Mouse (Mus musculus): Measurements from ENCODE around the gene Dmwd. TPM values are rescaled to one million over a fixed set of nuclear protein-coding genes. Genes with fewer than 3 reads are reported as not detected.
A peak's percentile ranks its signal among the peaks of the same experiment; 100 is the strongest.

Dmwd gene
- polyA plus RNA-seq, 1 experiment = 59.8 TPM

- H3K4me1 ChIP-seq (ENCODE audit: control insufficient read depth, insufficient read depth, low read length) = no peaks in the 10 kb centered on the region
- no peak for DNase-seq
- H3K4me3 ChIP-seq (ENCODE audit: insufficient read depth, low read depth, low read length) = no peak overlapping the region
- no peak overlapping the region for H3K27ac ChIP-seq (ENCODE audit: insufficient read depth, low read depth, low read length)
- no peak for TF ChIP-seq CTCF (conservative IDR thresholded peaks at IDR 0.05; ENCODE audit: insufficient read depth, insufficient read length, low read depth, low read length)
- no peak for TF ChIP-seq POLR2A (IDR thresholded peaks at IDR 0.05; ENCODE audit: low read depth, low read length)
- no peaks in the 10 kb centered on the region for H3K27me3 ChIP-seq (replicated peaks; ENCODE audit: control insufficient read depth, insufficient read depth, low read length)
- no peaks in the 10 kb centered on the region for H3K36me3 ChIP-seq (ENCODE audit: control insufficient read depth, insufficient read depth, low read length)
Observed at GRCm38 (mm10) chr7:19103741-19104140, 27.7 kb downstream of the Dmwd start.

DNA sequence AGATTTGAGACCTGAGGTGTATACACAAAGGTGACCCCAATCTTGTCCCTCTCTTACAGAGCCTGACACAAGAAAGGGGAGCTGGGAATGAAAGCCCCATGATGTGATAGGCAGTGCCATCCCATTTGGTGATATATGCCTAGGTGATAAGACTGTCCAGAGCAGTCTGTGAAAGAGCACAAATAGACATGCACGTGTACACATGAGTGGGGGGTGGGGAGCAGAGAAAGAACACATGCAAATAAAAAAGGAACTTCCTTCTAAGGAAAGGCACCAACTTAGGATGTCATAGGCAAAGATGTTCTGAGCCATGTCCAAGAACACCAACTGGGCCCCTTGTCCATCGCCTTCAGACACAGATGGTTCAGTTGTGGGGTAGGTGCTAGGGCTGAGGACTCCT is 28.5 kb downstream of the Dmwd start:
- Histone ChIP-seq H3K27me3 (replicated peaks; ENCODE audit: control insufficient read depth, insufficient read depth, low read length) (no peaks in the 10 kb centered on the region), H3K27ac (ENCODE audit: insufficient read depth, low read depth, low read length) (no peak overlapping the region), H3K4me1 (ENCODE audit: control insufficient read depth, insufficient read depth, low read length) (no peaks in the 10 kb centered on the region), H3K36me3 (ENCODE audit: control insufficient read depth, insufficient read depth, low read length) (no peaks in the 10 kb centered on the region), H3K4me3 (ENCODE audit: insufficient read depth, low read depth, low read length) (no peak overlapping the region)
- no peak for DNase-seq
- TF ChIP-seq POLR2A (IDR thresholded peaks at IDR 0.05; ENCODE audit: low read depth, low read length) (no peak), CTCF (conservative IDR thresholded peaks at IDR 0.05; ENCODE audit: insufficient read depth, insufficient read length, low read depth, low read length) (no peak)
- 88% methylated on average over 2 of the region's 2 CpGs for whole genome bisulfite sequencing

- no peaks in the 10 kb centered on the region for H3K4me1 ChIP-seq (ENCODE audit: control insufficient read depth, insufficient read depth, low read length)
- no peak overlapping the region for H3K4me3 ChIP-seq (ENCODE audit: insufficient read depth, low read depth, low read length)
- H3K36me3 ChIP-seq (ENCODE audit: control insufficient read depth, insufficient read depth, low read length) = no peaks in the 10 kb centered on the region
- no peak overlapping the region for H3K27ac ChIP-seq (ENCODE audit: insufficient read depth, low read depth, low read length)
- TF ChIP-seq POLR2A (IDR thresholded peaks at IDR 0.05; ENCODE audit: low read depth, low read length) (no peak), CTCF (conservative IDR thresholded peaks at IDR 0.05; ENCODE audit: insufficient read depth, insufficient read length, low read depth, low read length) (no peak)
- no peaks in the 10 kb centered on the region for H3K27me3 ChIP-seq (replicated peaks; ENCODE audit: control insufficient read depth, insufficient read depth, low read length)
- no peak for DNase-seq
- 59% methylated on average over 3 of the region's 3 CpGs for WGBS
Observed at GRCm38 (mm10) chr7:19107436-19107835, 31.4 kb downstream of the Dmwd start.

GRCm38 (mm10) chr7:19109565-19109964 is 33.5 kb downstream of the Dmwd start:
- TF ChIP-seq POLR2A (IDR thresholded peaks at IDR 0.05; ENCODE audit: low read depth, low read length) = no peak
- no peak for TF ChIP-seq CTCF (conservative IDR thresholded peaks at IDR 0.05; ENCODE audit: insufficient read depth, insufficient read length, low read depth, low read length)
- no peak overlapping the region for H3K27ac ChIP-seq (ENCODE audit: insufficient read depth, low read depth, low read length)
- no peak for DNase-seq
- H3K27me3 ChIP-seq (replicated peaks; ENCODE audit: control insufficient read depth, insufficient read depth, low read length) = no peaks in the 10 kb centered on the region
- H3K4me1 ChIP-seq (ENCODE audit: control insufficient read depth, insufficient read depth, low read length) = no peaks in the 10 kb centered on the region
- no peak overlapping the region for H3K4me3 ChIP-seq (ENCODE audit: insufficient read depth, low read depth, low read length)
- no peaks in the 10 kb centered on the region for H3K36me3 ChIP-seq (ENCODE audit: control insufficient read depth, insufficient read depth, low read length)
- WGBS = 92% methylated on average over 1 of the region's 1 CpGs

DNA sequence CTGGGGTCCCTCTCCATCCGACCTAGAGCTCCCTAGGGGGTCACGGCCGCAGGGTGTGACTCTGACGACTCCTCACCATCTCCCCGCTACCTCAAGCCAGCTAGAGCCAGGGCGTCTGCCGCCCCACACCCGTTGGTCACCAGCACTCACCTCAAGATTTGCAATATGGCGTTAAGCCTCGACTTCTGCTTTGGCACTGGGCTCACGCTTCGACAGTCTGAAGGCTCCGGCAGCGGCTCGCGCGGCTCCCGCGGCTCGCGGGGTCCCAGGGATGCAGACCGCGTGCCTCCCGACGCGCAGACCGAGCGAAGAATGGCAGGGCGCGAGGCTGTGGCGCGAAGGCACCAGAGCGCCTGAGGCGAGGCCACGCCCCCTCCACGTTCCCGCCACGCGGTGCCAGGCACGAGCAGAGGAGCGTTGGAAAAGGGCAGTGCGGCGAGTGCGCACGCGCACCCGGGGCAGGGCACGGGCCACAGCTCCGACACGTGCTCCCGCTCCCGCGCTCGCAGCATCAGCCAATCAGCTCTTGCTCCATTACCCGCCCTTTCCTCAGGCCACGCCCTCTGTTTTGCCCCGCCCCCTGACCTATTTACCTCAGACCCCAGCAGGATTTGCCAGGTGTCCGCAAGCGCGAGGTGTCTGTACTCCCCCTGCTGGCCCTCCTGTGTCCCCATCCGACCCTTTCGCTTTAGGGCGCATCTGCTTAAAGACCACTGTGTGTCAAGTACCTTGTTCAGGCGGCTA is 42.2 kb downstream of the Dmwd start, which contains the start of gene Gm4969:
Gene Gm4969 (minus strand): TSS at position 341 of the 744 bp plus-strand sequence.
- no peak within 1 kb of the TSS for H3K27ac ChIP-seq (ENCODE audit: insufficient read depth, low read depth, low read length)
- H3K4me3 ChIP-seq (ENCODE audit: insufficient read depth, low read depth, low read length) = no peak within 1 kb of the TSS
- 24% methylated on average over 64 of the region's 64 CpGs for WGBS
- H3K4me1 ChIP-seq (ENCODE audit: control insufficient read depth, insufficient read depth, low read length) = peaks cover 18% of the 10 kb centered on the region
- peak; percentile 68 for DNase-seq
- TF ChIP-seq POLR2A (IDR thresholded peaks at IDR 0.05; ENCODE audit: low read depth, low read length) (no peak), CTCF (conservative IDR thresholded peaks at IDR 0.05; ENCODE audit: insufficient read depth, insufficient read length, low read depth, low read length) (0 out of 2 replicates have a peak, but pooled peaks have one; percentile 9)
- no peaks in the 10 kb centered on the region for H3K27me3 ChIP-seq (replicated peaks; ENCODE audit: control insufficient read depth, insufficient read depth, low read length)
- H3K36me3 ChIP-seq (ENCODE audit: control insufficient read depth, insufficient read depth, low read length) = no peaks in the 10 kb centered on the region

GRCm38 (mm10) chr7:19119083-19119482 is 43.1 kb downstream of the Dmwd start:
- Histone ChIP-seq H3K27ac (ENCODE audit: insufficient read depth, low read depth, low read length) (no peak overlapping the region), H3K4me3 (ENCODE audit: insufficient read depth, low read depth, low read length) (no peak overlapping the region), H3K4me1 (ENCODE audit: control insufficient read depth, insufficient read depth, low read length) (peaks cover 21% of the 10 kb centered on the region), H3K27me3 (replicated peaks; ENCODE audit: control insufficient read depth, insufficient read depth, low read length) (no peaks in the 10 kb centered on the region), H3K36me3 (ENCODE audit: control insufficient read depth, insufficient read depth, low read length) (no peaks in the 10 kb centered on the region)
- no peak for DNase-seq
- 95% methylated on average over 8 of the region's 8 CpGs for WGBS
- TF ChIP-seq CTCF (conservative IDR thresholded peaks at IDR 0.05; ENCODE audit: insufficient read depth, insufficient read length, low read depth, low read length) (no peak), POLR2A (IDR thresholded peaks at IDR 0.05; ENCODE audit: low read depth, low read length) (no peak)

DNA sequence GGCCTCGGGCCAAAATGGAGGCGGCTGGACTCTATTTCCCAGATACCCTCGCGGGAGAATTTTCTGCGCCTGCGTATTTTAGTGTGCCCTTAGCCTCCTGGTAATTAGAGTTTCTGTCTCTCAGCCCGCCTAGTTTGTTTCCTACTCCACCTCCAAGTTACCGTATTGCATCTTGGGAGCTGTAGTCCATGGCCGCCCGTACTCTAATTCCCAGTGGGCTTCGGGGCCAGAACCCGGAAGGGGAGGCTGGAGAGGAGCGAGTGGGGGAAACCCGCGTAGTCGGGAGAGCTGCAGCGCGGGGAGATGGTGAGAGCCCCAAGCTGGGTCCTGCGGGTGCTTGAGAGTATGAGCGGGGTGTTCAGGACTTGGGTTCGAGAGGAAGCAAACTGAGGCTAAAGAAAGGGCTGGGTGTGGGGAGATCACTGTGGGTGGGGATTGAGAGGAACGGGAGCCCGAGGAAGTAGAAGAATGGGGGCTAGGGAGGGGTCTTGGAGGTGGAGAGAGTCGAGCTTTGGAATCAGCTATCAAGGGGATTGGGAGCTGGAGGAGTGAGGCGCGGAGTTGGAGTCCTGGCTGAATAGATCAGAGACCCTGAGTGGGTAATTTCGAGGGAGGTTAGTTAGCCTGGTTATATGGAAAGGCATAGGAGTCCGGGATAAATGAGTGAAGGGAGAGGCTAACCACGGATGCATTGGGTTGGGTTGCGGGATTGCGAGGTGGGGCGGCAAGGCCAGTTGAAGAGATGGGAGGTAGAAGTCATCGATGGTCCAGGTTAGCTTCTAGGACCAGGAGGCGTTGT is 43.8 kb downstream of the Dmwd start, which contains the start of gene Fbxo46:
Gene Fbxo46 (plus strand): TSS at position 229 of the 799 bp plus-strand sequence.
- WGBS = 2% methylated on average over 34 of the region's 34 CpGs
- Histone ChIP-seq H3K27me3 (replicated peaks; ENCODE audit: control insufficient read depth, insufficient read depth, low read length) (no peaks in the 10 kb centered on the region), H3K4me1 (ENCODE audit: control insufficient read depth, insufficient read depth, low read length) (peaks cover 26% of the 10 kb centered on the region), H3K36me3 (ENCODE audit: control insufficient read depth, insufficient read depth, low read length) (no peaks in the 10 kb centered on the region), H3K27ac (ENCODE audit: insufficient read depth, low read depth, low read length) (0 out of 2 replicates have a peak within 1 kb of the TSS, but pooled peaks have one; percentile 22), H3K4me3 (ENCODE audit: insufficient read depth, low read depth, low read length) (peak within 1 kb of the TSS; percentile 91)
- DNase-seq = peak; percentile 98
- TF ChIP-seq CTCF (conservative IDR thresholded peaks at IDR 0.05; ENCODE audit: insufficient read depth, insufficient read length, low read depth, low read length) = no peak
- peak; percentile 76 for TF ChIP-seq POLR2A (IDR thresholded peaks at IDR 0.05; ENCODE audit: low read depth, low read length)
